Mouse (Mus musculus) ES-Bruce4 (cell line): ENCODE measurements around the gene Lnx2.

ENCODE experiments used
- CTCF ChIP-seq: IDR thresholded peaks from one replicate; pipeline ENCODE4 v1.8.1; 2011; ENCODE audit warnings: low read depth, low read length
- EP300 ChIP-seq: IDR thresholded peaks from 2 replicates; pipeline ENCODE4 v1.6.1; 2011; ENCODE audit warnings: low read depth, low read length; ENCODE audit not compliant: insufficient read depth
- POLR2A ChIP-seq: IDR thresholded peaks from one replicate; pipeline ENCODE4 v1.8.1; 2011; ENCODE audit warnings: low read length; ENCODE audit not compliant: insufficient read depth

GRCm38 (mm10) chr5:147023245-147023970 is 53.0 kb downstream of the Lnx2 start:
- TF ChIP-seq CTCF, result no peak
- no peak for TF ChIP-seq EP300
- TF ChIP-seq POLR2A, result no peak
